Mouse (Mus musculus) brain, adult 2 months (tissue): ENCODE results near the gene Cox19.

Experiments used
- DNase-seq: peaks from one replicate; pipeline ENCODE4 v3.0.0; 2011; ENCODE audit warnings: low read depth, low spot score

The Cox19 gene

GRCm38 (mm10) chr5:139297092-139297491 is 54.1 kb downstream of the Cox19 start:
- no peak for DNase-seq

- DNase-seq = no peak
Observed at GRCm38 (mm10) chr5:139294089-139294488, 57.1 kb downstream of the Cox19 start.

GRCm38 (mm10) chr5:139291811-139292560 is 59.2 kb downstream of the Cox19 start:
- no peak for DNase-seq

GRCm38 (mm10) chr5:139290467-139291259 is 60.6 kb downstream of the Cox19 start:
- no peak for DNase-seq

- peak; percentile 58 for DNase-seq
Observed at GRCm38 (mm10) chr5:139288591-139288990, 62.6 kb downstream of the Cox19 start.

- DNase-seq = no peak
Observed at GRCm38 (mm10) chr5:139287787-139288186, 63.4 kb downstream of the Cox19 start.

- no peak for DNase-seq
Observed at GRCm38 (mm10) chr5:139287099-139287498, 64.1 kb downstream of the Cox19 start.
